Mouse (Mus musculus): ENCODE results near the gene Adat3. TPM values are rescaled to one million over a fixed set of nuclear protein-coding genes. Genes with fewer than 3 reads are reported as not detected.

Adat3 gene
- polyA plus RNA-seq, 1 experiment from 2014 or later: 6.2 TPM

DNA sequence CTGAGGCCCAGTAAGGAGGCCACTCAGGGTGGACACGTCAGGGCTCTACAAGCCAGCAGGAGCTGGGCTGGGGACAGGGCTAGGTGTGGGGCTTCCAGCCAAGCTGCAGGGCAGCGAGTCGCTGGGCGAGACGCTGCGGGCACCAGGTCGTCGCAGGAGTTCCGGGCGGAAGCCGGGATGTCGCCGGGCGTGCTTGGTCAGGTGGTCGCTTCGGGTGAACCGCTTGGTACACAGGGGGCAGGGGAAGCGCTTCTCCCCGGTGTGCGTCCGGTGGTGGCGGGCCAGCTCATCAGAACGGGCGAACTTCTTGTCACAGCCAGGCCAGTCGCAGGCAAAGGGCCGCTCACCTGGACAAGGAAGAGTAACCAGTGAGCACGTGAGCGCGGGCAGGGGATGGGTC is 33.8 kb upstream of the Adat3 start:
- peaks cover 22% of the 10 kb centered on the region for H3K4me1 ChIP-seq (ENCODE audit: control insufficient read depth, insufficient read depth, low read length)
- no peak overlapping the region for H3K9ac ChIP-seq (ENCODE audit: low read depth, low read length)
- WGBS: 95% methylated on average over 29 of the region's 29 CpGs

GRCm38 (mm10) chr10:80569664-80570066 is 33.0 kb upstream of the Adat3 start:
- Histone ChIP-seq H3K4me2 (ENCODE audit: low read length) (no peak overlapping the region), H3K4me1 (ENCODE audit: control insufficient read depth, insufficient read depth, low read length) (peaks cover 29% of the 10 kb centered on the region)
- no peak for ATAC-seq

More for the DNA sequence above, 33.8 kb upstream of the Adat3 start:
- H3K27me3 ChIP-seq (ENCODE audit: control insufficient read depth, insufficient read depth, low read depth, low read length): no peaks in the 10 kb centered on the region
- H3K36me3 ChIP-seq (ENCODE audit: control insufficient read depth, insufficient read depth, low read length): peaks cover 6% of the 10 kb centered on the region; the same call in 1 of the 2 replicates
- no peak overlapping the region for H3K4me3 ChIP-seq (ENCODE audit: low read depth, low read length)
- H3K27ac ChIP-seq (ENCODE audit: low read length): no peak overlapping the region
- no peak for ATAC-seq
- no peaks in the 10 kb centered on the region for H3K9me3 ChIP-seq (replicated peaks; ENCODE audit: control insufficient read depth, low read length, poor library complexity, severe bottlenecking)
- H3K4me2 ChIP-seq (ENCODE audit: low read length): no peak overlapping the region

GRCm38 (mm10) chr10:80570419-80570818 is 32.3 kb upstream of the Adat3 start:
- no peak overlapping the region for H3K27ac ChIP-seq (ENCODE audit: low read length)

More at GRCm38 (mm10) chr10:80569664-80570066, 33.0 kb upstream of the Adat3 start:
- Histone ChIP-seq H3K9me3 (replicated peaks; ENCODE audit: control insufficient read depth, low read length, poor library complexity, severe bottlenecking) (no peaks in the 10 kb centered on the region), H3K27ac (ENCODE audit: low read length) (no peak overlapping the region), H3K27me3 (ENCODE audit: control insufficient read depth, insufficient read depth, low read depth, low read length) (no peaks in the 10 kb centered on the region), H3K36me3 (ENCODE audit: control insufficient read depth, insufficient read depth, low read length) (peaks cover 6% of the 10 kb centered on the region; the same call in 1 of the 2 replicates), H3K9ac (ENCODE audit: low read depth, low read length) (no peak overlapping the region), H3K4me3 (ENCODE audit: low read depth, low read length) (no peak overlapping the region)
- 32% methylated on average over 10 of the region's 10 CpGs for WGBS

DNA sequence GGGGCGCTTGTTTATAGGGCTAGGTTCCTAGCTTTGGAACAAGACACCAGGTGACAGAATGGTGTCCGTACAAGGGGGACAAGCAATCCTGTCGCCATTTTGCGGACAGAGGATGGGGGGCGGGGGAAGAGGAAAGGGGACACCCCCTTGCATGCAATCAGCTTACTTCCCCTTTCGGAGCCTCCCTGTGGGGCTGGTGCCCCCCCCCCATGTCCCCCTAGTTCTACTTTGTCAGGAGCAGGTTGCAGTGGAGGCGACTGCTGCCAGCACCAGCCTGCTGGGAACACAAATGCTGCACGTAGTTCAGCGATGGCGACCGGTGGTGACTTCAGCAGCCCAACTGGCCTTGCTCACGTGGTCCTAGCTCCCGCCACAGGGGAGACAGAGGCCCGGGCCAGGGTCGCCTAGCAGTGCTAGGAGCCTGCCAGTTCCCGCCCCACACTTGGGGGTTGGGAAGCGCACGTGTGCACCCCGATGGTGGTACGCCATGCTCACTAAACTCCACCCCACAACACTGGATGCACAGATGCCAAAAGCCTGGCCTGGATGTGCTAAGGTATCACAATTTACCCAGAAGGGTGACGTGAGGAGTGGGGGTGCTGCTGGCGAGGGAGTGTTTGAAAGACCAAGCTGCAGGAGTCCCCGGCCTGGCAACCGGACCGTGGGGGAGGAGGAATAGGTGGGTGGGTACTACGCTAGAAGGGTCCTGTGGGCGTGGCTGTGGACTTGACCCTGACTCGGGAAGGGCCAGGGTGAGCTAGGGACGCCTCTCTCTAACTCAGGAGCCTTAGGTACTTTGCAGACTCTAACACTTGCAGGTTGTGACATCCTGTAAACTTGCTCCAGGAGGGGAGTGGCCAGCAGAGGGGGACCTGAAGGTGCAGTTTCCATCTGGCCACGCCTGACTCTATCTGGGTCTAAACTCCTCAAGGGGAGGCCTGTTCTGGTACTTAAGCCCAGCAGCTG is 31.5 kb upstream of the Adat3 start:
- Histone ChIP-seq H3K27ac (ENCODE audit: low read length) (no peak overlapping the region), H3K9me3 (replicated peaks; ENCODE audit: control insufficient read depth, low read length, poor library complexity, severe bottlenecking) (no peaks in the 10 kb centered on the region), H3K27me3 (ENCODE audit: control insufficient read depth, insufficient read depth, low read depth, low read length) (no peaks in the 10 kb centered on the region), H3K36me3 (ENCODE audit: control insufficient read depth, insufficient read depth, low read length) (peaks cover 6% of the 10 kb centered on the region; the same call in 1 of the 2 replicates), H3K4me3 (ENCODE audit: low read depth, low read length) (no peak overlapping the region; the same call in 1 of the 2 replicates), H3K4me1 (ENCODE audit: control insufficient read depth, insufficient read depth, low read length) (peaks cover 42% of the 10 kb centered on the region), H3K4me2 (ENCODE audit: low read length) (peak overlapping the region; percentile 36), H3K9ac (ENCODE audit: low read depth, low read length) (peak overlapping the region; percentile 53; the same call in 1 of the 2 replicates)
- ATAC-seq: no peak
- 17% methylated on average over 30 of the region's 30 CpGs for WGBS

More at GRCm38 (mm10) chr10:80570419-80570818, 32.3 kb upstream of the Adat3 start:
- Histone ChIP-seq H3K9ac (ENCODE audit: low read depth, low read length) (no peak overlapping the region), H3K36me3 (ENCODE audit: control insufficient read depth, insufficient read depth, low read length) (peaks cover 6% of the 10 kb centered on the region; the same call in 1 of the 2 replicates), H3K9me3 (replicated peaks; ENCODE audit: control insufficient read depth, low read length, poor library complexity, severe bottlenecking) (no peaks in the 10 kb centered on the region), H3K4me2 (ENCODE audit: low read length) (no peak overlapping the region), H3K27me3 (ENCODE audit: control insufficient read depth, insufficient read depth, low read depth, low read length) (no peaks in the 10 kb centered on the region), H3K4me3 (ENCODE audit: low read depth, low read length) (no peak overlapping the region), H3K4me1 (ENCODE audit: control insufficient read depth, insufficient read depth, low read length) (peaks cover 35% of the 10 kb centered on the region)
- 92% methylated on average over 10 of the region's 10 CpGs for WGBS
- no peak for ATAC-seq

DNA sequence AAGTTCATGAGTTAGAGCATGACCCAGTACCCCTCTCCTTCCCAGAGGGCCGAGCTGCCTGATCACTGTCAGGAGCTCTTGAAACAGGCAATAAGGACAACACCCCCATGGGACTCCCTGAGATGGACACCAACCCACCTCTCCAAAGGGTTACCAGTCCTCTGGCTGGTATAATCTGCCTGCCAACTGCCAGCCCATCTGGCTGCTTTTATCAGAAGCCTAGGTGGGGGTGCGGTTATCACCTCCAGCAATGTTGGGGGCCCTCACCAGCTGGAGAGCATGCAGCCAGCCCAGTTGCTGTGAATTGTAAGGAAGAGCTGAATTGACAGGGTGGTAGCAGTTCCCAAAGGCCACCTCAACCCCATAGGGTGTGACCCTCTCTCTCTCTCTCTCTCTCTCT is 30.2 kb upstream of the Adat3 start:
- no peak for ATAC-seq

DNA sequence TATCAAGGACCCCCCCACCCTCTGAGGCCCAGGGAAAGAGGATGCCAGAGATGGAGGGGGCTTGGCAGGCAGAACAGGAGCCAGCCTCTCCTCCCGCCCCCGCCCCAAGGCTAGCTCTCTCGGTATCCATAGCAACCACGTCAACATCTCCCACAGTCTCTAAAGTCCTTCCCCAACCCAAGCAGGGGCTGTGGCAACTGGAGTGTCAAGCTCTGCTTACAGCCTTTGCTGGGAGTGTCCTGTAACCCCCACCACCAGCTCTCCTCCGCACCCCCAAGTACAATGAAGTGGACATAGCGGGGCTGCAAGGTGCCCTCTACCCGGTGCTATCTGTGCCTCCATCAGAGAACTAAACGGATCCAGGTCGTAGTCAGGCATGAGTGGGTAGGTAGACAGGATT is 28.7 kb upstream of the Adat3 start:
- 58% methylated on average over 9 of the region's 9 CpGs for WGBS
- H3K4me1 ChIP-seq (ENCODE audit: control insufficient read depth, insufficient read depth, low read length): peaks cover 32% of the 10 kb centered on the region
- peak overlapping the region; percentile 17; the same call in 1 of the 2 replicates for H3K4me2 ChIP-seq (ENCODE audit: low read length)
- H3K4me3 ChIP-seq (ENCODE audit: low read depth, low read length): no peak overlapping the region
- no peaks in the 10 kb centered on the region for H3K36me3 ChIP-seq (ENCODE audit: control insufficient read depth, insufficient read depth, low read length)
- H3K27me3 ChIP-seq (ENCODE audit: control insufficient read depth, insufficient read depth, low read depth, low read length): no peaks in the 10 kb centered on the region
- H3K9me3 ChIP-seq (replicated peaks; ENCODE audit: control insufficient read depth, low read length, poor library complexity, severe bottlenecking): no peaks in the 10 kb centered on the region
- ATAC-seq: no peak
- H3K27ac ChIP-seq (ENCODE audit: low read length): no peak overlapping the region
- no peak overlapping the region for H3K9ac ChIP-seq (ENCODE audit: low read depth, low read length)

More for the DNA sequence above, 30.2 kb upstream of the Adat3 start:
- Histone ChIP-seq H3K9me3 (replicated peaks; ENCODE audit: control insufficient read depth, low read length, poor library complexity, severe bottlenecking) (no peaks in the 10 kb centered on the region), H3K9ac (ENCODE audit: low read depth, low read length) (no peak overlapping the region), H3K4me2 (ENCODE audit: low read length) (no peak overlapping the region), H3K36me3 (ENCODE audit: control insufficient read depth, insufficient read depth, low read length) (peaks cover 6% of the 10 kb centered on the region; the same call in 1 of the 2 replicates), H3K4me3 (ENCODE audit: low read depth, low read length) (no peak overlapping the region), H3K4me1 (ENCODE audit: control insufficient read depth, insufficient read depth, low read length) (peaks cover 32% of the 10 kb centered on the region), H3K27me3 (ENCODE audit: control insufficient read depth, insufficient read depth, low read depth, low read length) (no peaks in the 10 kb centered on the region), H3K27ac (ENCODE audit: low read length) (no peak overlapping the region)
- WGBS: 92% methylated on average over 2 of the region's 2 CpGs

DNA sequence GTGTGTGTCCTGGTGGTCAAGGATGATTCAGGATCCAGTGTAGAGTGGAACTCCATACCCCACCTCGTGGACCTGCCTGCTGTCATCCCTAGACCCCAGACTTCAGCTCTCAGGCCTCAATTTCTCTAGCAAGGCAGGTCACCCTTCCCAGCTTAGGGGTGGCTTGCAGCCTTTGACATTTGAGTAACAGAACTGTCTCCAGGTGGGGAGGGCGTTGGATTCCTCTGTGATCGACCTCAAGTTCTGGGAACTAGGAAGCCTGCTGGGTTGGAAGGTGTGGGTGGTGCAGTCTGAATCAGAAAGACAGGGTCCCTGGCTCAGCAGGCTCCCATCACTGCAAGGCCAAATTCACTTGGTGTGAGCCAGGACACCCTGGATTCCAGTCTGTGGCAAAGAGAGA is 27.8 kb upstream of the Adat3 start:
- peak overlapping the region; percentile 88; the same call in 1 of the 2 replicates for H3K4me2 ChIP-seq (ENCODE audit: low read length)
- H3K27ac ChIP-seq (ENCODE audit: low read length): no peak overlapping the region
- no peaks in the 10 kb centered on the region for H3K9me3 ChIP-seq (replicated peaks; ENCODE audit: control insufficient read depth, low read length, poor library complexity, severe bottlenecking)
- 70% methylated on average over 3 of the region's 3 CpGs for WGBS
- H3K27me3 ChIP-seq (ENCODE audit: control insufficient read depth, insufficient read depth, low read depth, low read length): no peaks in the 10 kb centered on the region
- H3K4me1 ChIP-seq (ENCODE audit: control insufficient read depth, insufficient read depth, low read length): peaks cover 32% of the 10 kb centered on the region
- H3K9ac ChIP-seq (ENCODE audit: low read depth, low read length): no peak overlapping the region
- H3K36me3 ChIP-seq (ENCODE audit: control insufficient read depth, insufficient read depth, low read length): no peaks in the 10 kb centered on the region
- ATAC-seq: no peak
- no peak overlapping the region for H3K4me3 ChIP-seq (ENCODE audit: low read depth, low read length)

DNA sequence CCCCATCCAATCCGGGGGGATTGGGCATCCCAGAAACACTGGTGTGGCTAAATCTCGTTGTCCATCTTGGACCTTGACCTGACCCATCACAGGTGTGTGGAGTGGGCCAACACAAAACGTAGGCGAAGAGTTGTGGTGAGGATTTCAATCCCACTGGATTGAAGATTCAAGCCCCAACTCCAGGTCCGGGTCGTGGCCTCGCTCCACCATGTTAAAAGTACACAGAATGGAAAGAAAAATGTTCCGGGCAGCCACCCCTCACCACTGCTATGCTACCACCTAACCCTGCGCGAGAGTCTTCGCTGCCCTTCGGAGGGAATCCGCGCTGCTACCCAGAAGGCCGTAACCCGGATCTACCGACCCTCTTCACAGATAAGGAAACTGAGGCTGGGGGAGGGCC is 26.8 kb upstream of the Adat3 start:
- Histone ChIP-seq H3K9ac (ENCODE audit: low read depth, low read length) (peak overlapping the region; percentile 87), H3K36me3 (ENCODE audit: control insufficient read depth, insufficient read depth, low read length) (no peaks in the 10 kb centered on the region), H3K4me3 (ENCODE audit: low read depth, low read length) (peak overlapping the region; percentile 83), H3K4me1 (ENCODE audit: control insufficient read depth, insufficient read depth, low read length) (peaks cover 29% of the 10 kb centered on the region), H3K9me3 (replicated peaks; ENCODE audit: control insufficient read depth, low read length, poor library complexity, severe bottlenecking) (no peaks in the 10 kb centered on the region), H3K4me2 (ENCODE audit: low read length) (peak overlapping the region; percentile 88), H3K27ac (ENCODE audit: low read length) (no peak overlapping the region), H3K27me3 (ENCODE audit: control insufficient read depth, insufficient read depth, low read depth, low read length) (no peaks in the 10 kb centered on the region)
- 20% methylated on average over 17 of the region's 17 CpGs for WGBS
- no peak for ATAC-seq

Data from midbrain, embryonic 16.5 days (tissue).